Mouse (Mus musculus): ENCODE data around the gene Tlr2. TPM values are rescaled to one million over a fixed set of nuclear protein-coding genes. Genes with fewer than 3 reads are reported as not detected.

Tlr2 gene
- total RNA-seq, 1 experiment from 2014 or later: 9.1 TPM

DNA sequence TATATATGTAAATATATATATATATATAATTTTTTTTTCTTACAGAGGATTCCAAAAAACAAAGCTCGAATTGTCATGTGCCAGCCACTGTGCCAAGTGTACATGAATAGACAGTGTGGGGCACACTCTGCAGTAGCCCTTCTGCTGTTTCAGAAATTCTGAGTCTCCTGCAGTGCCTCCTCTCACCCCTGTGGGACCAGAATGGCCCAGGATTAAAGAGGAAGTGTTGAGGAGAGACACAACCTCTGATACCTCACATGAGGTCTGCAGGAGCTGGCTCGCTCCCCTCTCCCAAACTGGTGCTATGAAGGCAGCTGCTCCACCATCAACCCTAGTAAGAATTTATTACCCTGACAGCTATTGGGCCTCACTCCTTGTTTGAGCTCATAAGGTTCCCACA, 7.8 kb upstream of the Tlr2 start:
- ATAC-seq (replicated peaks in 1 of 2; ENCODE audit: insufficient read depth in 1 of 2, low FRiP score in 2 of 2, low TSS enrichment in 1 of 2, low read depth in 1 of 2, poor library complexity in 2 of 2, severe bottlenecking in 2 of 2): peak in 1 of 2 experiments; percentile 53; a peak in 1 of 4 replicates

- ATAC-seq (replicated peaks in 1 of 2; ENCODE audit: insufficient read depth in 1 of 2, low FRiP score in 2 of 2, low TSS enrichment in 1 of 2, low read depth in 1 of 2, poor library complexity in 2 of 2, severe bottlenecking in 2 of 2): peak in 1 of 2 experiments; percentile 46; a peak in 1 of 4 replicates
Measured at GRCm38 (mm10) chr3:83844766-83845520, 3.4 kb upstream of the Tlr2 start.

DNA sequence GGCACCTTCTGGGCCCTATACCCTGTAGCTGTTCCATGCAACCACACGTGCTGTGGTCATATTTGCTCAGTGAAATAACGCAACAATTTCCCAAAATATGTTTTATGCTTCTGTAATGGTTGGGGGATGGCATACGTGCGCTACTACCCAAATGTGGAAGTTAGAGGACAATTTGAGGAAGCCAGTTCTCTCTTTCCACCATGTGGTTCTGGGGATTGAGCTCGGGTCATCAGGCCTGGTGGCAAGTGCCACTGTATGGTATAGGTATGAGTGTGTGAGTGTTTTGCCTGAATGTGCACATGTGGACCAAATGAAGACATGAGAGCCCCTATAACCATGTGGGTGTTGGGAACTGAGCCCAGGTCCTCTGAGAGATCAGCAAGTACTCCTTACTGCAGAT, 2.1 kb downstream of the Tlr2 start:
- ATAC-seq (replicated peaks in 1 of 2; ENCODE audit: insufficient read depth in 1 of 2, low FRiP score in 2 of 2, low TSS enrichment in 1 of 2, low read depth in 1 of 2, poor library complexity in 2 of 2, severe bottlenecking in 2 of 2): peak; percentile 39 to 50; a peak in 3 of 4 replicates

- no peak for ATAC-seq (replicated peaks in 1 of 2; ENCODE audit: insufficient read depth in 1 of 2, low FRiP score in 2 of 2, low TSS enrichment in 1 of 2, low read depth in 1 of 2, poor library complexity in 2 of 2, severe bottlenecking in 2 of 2)
Measured at GRCm38 (mm10) chr3:83836685-83837084, 4.9 kb downstream of the Tlr2 start.

DNA sequence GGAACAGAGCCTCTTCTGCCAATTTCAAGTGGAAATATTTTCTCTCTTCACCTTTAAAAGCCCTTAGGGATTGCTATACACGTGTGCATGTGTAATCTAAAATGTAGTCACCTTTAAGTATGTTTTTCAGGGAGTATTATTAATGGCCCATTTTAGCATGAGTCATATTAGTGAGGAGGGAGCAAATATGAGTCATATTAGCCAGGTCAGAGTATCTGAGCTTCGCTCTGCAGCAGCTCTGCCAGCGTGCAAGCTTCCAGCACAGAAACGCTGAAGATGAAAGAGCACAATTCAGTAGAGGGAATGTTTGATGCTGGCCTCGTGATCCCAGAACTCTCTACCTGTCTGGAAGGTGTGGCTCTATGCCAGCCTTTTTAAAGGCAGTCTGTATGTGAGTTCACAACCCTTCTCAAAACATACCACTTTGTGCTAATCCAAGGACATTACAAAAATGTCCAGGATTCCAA, 13.4 kb downstream of the Tlr2 start:
- no peak for ATAC-seq (replicated peaks in 1 of 2; ENCODE audit: insufficient read depth in 1 of 2, low FRiP score in 2 of 2, low TSS enrichment in 1 of 2, low read depth in 1 of 2, poor library complexity in 2 of 2, severe bottlenecking in 2 of 2)

DNA sequence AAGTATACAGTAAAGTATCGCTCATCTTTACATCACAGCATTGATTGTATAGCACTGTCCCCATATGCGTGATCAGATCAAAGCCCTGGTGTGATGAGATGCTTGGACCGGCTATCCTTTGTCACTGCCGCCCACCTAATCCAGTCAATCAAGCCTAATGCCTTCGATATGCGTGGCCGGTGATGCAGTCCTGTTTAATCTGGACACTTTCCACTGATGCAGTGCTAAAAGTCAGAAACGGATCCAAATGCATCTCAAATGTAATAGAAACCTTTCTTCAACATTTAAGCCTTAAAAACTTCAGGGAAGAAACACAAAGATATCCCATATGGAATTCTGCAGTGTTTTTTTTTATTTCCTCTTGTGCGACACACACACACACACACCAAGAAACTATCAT, 13.9 kb downstream of the Tlr2 start:
- ATAC-seq (replicated peaks in 1 of 2; ENCODE audit: insufficient read depth in 1 of 2, low FRiP score in 2 of 2, low TSS enrichment in 1 of 2, low read depth in 1 of 2, poor library complexity in 2 of 2, severe bottlenecking in 2 of 2): no peak

DNA sequence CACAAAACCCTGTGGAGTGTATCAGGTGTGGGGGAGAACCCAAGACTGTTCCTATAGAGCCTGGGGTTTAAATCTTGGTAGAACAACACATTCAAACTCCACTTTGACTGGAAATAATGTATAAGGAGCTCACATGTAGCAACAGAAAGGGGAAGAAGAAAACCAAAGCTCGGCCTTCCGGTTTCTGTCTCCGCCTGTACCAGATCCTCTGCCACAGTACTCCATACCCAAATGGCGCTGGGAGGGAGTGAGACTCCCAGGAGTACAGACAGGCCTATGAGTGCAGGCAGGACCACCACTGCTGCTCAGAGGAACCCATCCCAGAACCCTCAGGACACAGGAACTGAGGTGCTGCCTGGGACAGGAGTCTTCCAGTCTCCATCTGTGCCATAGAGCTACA, 17.8 kb downstream of the Tlr2 start:
- ATAC-seq (replicated peaks in 1 of 2; ENCODE audit: insufficient read depth in 1 of 2, low FRiP score in 2 of 2, low TSS enrichment in 1 of 2, low read depth in 1 of 2, poor library complexity in 2 of 2, severe bottlenecking in 2 of 2): no peak

DNA sequence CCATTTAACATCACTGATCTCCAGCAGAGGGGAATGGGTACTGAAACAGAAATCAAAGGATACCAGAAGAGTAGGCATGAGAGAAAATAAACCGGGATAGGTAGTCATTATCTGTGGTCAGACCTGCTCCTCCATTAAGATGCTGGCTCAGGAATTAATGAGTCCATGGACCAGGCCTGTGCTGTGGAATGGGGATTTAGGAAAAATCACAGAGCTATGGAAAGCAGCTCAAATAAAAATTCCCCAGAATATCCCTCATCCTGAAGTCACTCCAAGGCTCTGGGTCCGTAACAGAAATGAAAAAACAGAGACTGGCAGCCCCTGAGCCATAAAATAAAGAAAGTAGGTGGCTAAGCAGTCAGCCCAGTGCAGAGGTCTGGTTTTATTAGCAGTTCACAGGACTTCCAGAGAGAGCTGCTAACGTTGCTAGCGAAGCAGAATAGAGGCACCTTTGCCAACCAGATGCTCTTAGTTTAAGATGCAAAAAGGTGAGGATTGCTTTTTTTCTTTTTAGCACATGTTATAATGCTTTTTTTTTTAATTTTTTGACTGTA, 25.1 kb downstream of the Tlr2 start:
- ATAC-seq (replicated peaks in 1 of 2; ENCODE audit: insufficient read depth in 1 of 2, low FRiP score in 2 of 2, low TSS enrichment in 1 of 2, low read depth in 1 of 2, poor library complexity in 2 of 2, severe bottlenecking in 2 of 2): no peak

GRCm38 (mm10) chr3:83812863-83813262, 28.7 kb downstream of the Tlr2 start:
- no peak for ATAC-seq (replicated peaks in 1 of 2; ENCODE audit: insufficient read depth in 1 of 2, low FRiP score in 2 of 2, low TSS enrichment in 1 of 2, low read depth in 1 of 2, poor library complexity in 2 of 2, severe bottlenecking in 2 of 2)

DNA sequence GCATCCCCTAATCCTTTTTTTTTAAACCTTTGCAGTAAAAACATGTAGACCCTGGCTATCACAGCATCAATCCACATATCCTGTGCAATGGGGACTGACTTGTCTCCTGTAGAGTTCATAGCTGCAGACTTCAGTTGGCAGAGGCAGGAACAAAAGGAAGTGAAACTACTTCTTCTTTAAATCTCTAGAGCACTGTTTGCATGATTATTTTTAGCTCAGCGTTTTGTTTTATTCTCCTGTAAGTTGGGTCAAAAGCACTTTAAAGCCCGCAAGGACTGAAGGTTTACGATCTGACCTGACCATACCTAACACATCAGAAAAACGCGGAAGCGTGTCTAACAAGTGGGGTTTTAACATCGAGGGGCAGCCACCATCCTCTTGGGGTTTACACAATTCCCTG, 29.6 kb downstream of the Tlr2 start:
- ATAC-seq (replicated peaks in 1 of 2; ENCODE audit: insufficient read depth in 1 of 2, low FRiP score in 2 of 2, low TSS enrichment in 1 of 2, low read depth in 1 of 2, poor library complexity in 2 of 2, severe bottlenecking in 2 of 2): peak; percentile 21 to 62; a peak in 2 of 4 replicates

GRCm38 (mm10) chr3:83808483-83808882, 33.1 kb downstream of the Tlr2 start:
- no peak for ATAC-seq (replicated peaks in 1 of 2; ENCODE audit: insufficient read depth in 1 of 2, low FRiP score in 2 of 2, low TSS enrichment in 1 of 2, low read depth in 1 of 2, poor library complexity in 2 of 2, severe bottlenecking in 2 of 2)

DNA sequence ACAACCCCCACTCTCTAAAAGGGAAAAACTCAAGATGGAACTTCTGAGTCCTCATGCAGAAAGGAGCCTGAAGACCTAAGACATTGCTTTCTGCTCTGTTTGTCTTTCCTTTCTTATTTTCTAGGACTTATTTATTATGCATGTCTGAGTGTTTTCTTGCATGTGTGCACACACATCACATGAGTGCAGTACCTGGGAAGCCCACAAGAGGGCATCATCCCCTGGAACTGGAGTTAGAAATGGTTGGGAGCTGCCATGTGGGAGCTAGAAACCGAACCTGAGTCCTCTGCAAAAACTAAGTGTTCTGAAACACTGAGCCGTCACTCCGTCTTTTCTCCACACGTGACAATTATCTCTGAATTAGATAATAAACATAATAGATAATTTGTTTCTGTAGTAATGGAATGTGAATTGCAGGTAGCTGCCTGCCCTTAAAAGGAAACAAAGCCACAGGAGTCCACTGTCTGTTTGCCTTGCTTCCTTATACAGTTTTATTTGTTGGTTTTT, 39.9 kb downstream of the Tlr2 start:
- ATAC-seq (replicated peaks in 1 of 2; ENCODE audit: insufficient read depth in 1 of 2, low FRiP score in 2 of 2, low TSS enrichment in 1 of 2, low read depth in 1 of 2, poor library complexity in 2 of 2, severe bottlenecking in 2 of 2): no peak

DNA sequence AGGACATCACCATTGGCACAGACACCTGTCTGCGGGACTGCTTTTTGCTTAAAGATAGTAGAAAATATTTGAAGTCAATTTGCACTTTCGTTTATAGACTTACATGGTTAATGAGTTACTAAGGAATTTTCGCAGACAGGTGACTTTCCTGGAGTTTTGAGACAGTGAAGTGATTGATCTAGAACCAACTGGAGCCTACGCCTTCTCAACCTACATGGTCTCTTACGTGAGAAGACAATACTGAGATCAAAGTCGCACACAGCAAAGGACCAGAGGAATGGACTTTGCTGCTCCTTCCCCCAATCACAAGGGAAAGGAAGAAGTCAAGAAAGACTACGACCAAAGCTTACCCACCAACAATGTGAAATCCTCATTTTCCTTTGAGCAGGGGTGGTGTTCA, 42.1 kb downstream of the Tlr2 start:
- no peak for ATAC-seq (replicated peaks in 1 of 2; ENCODE audit: insufficient read depth in 1 of 2, low FRiP score in 2 of 2, low TSS enrichment in 1 of 2, low read depth in 1 of 2, poor library complexity in 2 of 2, severe bottlenecking in 2 of 2)

GRCm38 (mm10) chr3:83797828-83798227, 43.7 kb downstream of the Tlr2 start:
- ATAC-seq (replicated peaks in 1 of 2; ENCODE audit: insufficient read depth in 1 of 2, low FRiP score in 2 of 2, low TSS enrichment in 1 of 2, low read depth in 1 of 2, poor library complexity in 2 of 2, severe bottlenecking in 2 of 2): peak; percentile 79 to 86

GRCm38 (mm10) chr3:83797098-83797497, 44.5 kb downstream of the Tlr2 start:
- ATAC-seq (replicated peaks in 1 of 2; ENCODE audit: insufficient read depth in 1 of 2, low FRiP score in 2 of 2, low TSS enrichment in 1 of 2, low read depth in 1 of 2, poor library complexity in 2 of 2, severe bottlenecking in 2 of 2): 0 out of 4 replicates have a peak, but pooled peaks have one; percentile 11 to 22

DNA sequence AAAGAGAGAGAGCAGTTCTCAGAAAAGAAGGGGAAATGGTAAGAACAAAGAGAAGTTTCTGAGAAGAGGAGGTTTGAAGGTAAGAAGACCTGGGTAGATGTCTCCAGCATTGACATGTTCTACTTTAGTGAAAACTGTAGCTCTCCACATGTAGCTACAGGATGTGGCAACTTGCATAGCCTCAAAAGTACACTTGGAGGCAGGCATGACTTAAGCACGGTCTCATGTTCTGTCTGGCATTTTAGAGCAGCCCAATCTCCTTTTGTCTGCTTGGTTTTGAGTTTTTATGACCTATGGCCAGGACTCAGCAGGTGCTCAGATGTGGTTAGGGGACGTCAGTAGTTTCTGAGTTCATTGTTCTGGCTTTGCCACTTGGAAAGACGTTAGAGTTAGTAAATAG, 50.1 kb downstream of the Tlr2 start:
- no peak for ATAC-seq (replicated peaks in 1 of 2; ENCODE audit: insufficient read depth in 1 of 2, low FRiP score in 2 of 2, low TSS enrichment in 1 of 2, low read depth in 1 of 2, poor library complexity in 2 of 2, severe bottlenecking in 2 of 2)

DNA sequence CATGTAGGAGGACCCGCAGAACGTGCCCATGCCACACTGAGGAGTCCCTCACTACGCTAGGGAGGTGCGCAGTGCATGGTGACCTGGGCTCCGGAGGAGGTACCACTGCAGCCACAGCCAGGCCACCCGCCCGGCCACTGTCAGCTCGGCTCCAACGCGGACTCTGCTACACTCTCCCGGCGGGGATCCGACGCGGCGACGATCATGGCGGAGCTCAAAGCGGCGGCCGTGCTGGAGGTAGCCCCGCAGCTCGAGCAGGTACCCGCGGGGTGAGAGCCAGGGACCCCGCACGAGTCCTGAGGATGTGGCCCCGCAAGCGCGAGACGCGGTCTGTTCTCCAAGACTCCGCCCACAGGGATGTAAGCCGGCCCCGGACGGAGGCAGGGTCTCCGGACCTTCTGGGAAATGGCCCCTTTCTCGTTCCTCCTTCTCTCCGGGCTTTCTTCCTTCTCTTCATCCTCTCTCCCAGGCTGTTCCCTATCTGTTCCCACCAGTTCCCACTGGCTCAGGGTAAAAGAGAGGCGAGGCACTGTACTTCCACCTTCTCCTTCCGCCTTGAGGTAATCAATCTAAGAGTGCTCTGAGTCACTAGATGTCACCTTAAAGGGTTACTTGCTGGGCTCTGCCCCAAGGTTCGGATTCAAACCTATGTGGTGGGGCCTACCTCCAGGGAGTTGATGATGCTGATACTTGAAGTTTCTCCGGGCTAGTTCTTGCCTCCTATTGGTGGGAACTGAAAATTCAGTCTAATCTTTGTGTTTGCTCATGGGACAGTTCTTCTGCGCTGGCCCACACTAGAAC, 51.7 kb downstream of the Tlr2 start:
- peak; percentile 40 to 59 for ATAC-seq (replicated peaks in 1 of 2; ENCODE audit: insufficient read depth in 1 of 2, low FRiP score in 2 of 2, low TSS enrichment in 1 of 2, low read depth in 1 of 2, poor library complexity in 2 of 2, severe bottlenecking in 2 of 2)

DNA sequence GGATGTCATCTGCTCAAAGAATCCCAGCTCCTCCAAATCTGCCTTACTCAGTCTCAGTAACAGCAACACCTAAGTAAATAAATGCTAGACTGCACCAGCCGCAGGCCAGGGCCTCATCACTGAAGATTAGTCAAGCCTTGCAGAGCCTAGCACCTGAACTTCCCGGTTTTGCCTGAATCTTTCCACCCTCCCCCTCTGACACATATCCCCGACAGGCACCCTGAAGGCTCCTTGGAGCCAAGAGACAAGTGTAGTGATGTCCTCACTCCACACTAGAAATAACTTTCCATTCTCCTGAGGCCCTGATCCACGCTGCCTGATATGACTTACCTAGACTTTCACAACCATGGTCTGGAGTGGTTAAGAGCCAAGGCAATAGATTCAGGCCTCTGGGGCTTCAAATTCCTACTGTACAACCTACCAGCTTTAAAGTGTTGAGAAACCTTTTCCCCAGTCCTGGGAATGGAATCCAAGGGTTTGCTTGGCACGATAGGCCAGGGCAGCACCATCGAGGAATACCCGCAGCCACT, 53.7 kb downstream of the Tlr2 start:
- no peak for ATAC-seq (replicated peaks in 1 of 2; ENCODE audit: insufficient read depth in 1 of 2, low FRiP score in 2 of 2, low TSS enrichment in 1 of 2, low read depth in 1 of 2, poor library complexity in 2 of 2, severe bottlenecking in 2 of 2)
